Mouse (Mus musculus) layer of hippocampus, postnatal 25 days (tissue): ENCODE results near the gene Gm4871. TPM values are rescaled to one million over a fixed set of nuclear protein-coding genes. Genes with fewer than 3 reads are reported as not detected.
"Not testable (repeated sequence)": the region's sequence is repeated elsewhere in the genome, so short reads cannot be mapped to it uniquely, and the experiment has no call there.

ENCODE experiments used
- DNase-seq, 2 experiments: peaks; one replicate each; pipeline ENCODE4 v3.0.0; 2022; ENCODE audit warnings: mixed read lengths in 2 of 2, low spot score in 1 of 2; ENCODE audit errors: extremely low spot score in 1 of 2
- total RNA-seq, 2 experiments: library from RNA; stranded (reverse); gene quantifications; 2 replicates each; pipeline ENCODE4 v1.2.3; 2021

The Gm4871 gene
- total RNA-seq: not detected

- not testable (repeated sequence) for DNase-seq
These were observed at the start of gene Gm4871 for GRCm38 (mm10) chr5:145032391-145032790. Gm4871 (minus strand) TSS chr5:145032754.

GRCm38 (mm10) chr5:145081866-145082613 is 49.5 kb upstream of the Gm4871 start:
- no peak for DNase-seq

- DNase-seq: no peak
These were observed 42.5 kb upstream of the Gm4871 start for GRCm38 (mm10) chr5:145075081-145075480.

GRCm38 (mm10) chr5:145071342-145071741 is 38.8 kb upstream of the Gm4871 start:
- no peak for DNase-seq

- DNase-seq: peak; percentile 71 to 85
These were observed 37.2 kb upstream of the Gm4871 start for GRCm38 (mm10) chr5:145069707-145070106.

GRCm38 (mm10) chr5:145068863-145069262 is 36.3 kb upstream of the Gm4871 start:
- DNase-seq: no peak

- DNase-seq: no peak
These were observed 32.3 kb upstream of the Gm4871 start for GRCm38 (mm10) chr5:145064765-145065340.

- DNase-seq: no peak
These were observed 27.0 kb upstream of the Gm4871 start for GRCm38 (mm10) chr5:145059524-145059923.

GRCm38 (mm10) chr5:145058722-145059121 is 26.2 kb upstream of the Gm4871 start:
- DNase-seq: no peak

GRCm38 (mm10) chr5:145057907-145058306 is 25.4 kb upstream of the Gm4871 start:
- DNase-seq: no peak

- not testable (repeated sequence) for DNase-seq
These were observed 21.6 kb upstream of the Gm4871 start for GRCm38 (mm10) chr5:145054187-145054586.

- not testable (repeated sequence) for DNase-seq
These were observed 10.1 kb upstream of the Gm4871 start, which contains the start of gene 1700018F24Rik for GRCm38 (mm10) chr5:145042690-145043089. 1700018F24Rik (plus strand) TSS chr5:145042990.

- peak in 1 of 2 experiments; percentile 4 for DNase-seq
These were observed 9.1 kb upstream of the Gm4871 start for GRCm38 (mm10) chr5:145041628-145042027.

GRCm38 (mm10) chr5:145030476-145030875 is 2.1 kb downstream of the Gm4871 start:
- DNase-seq: not testable (repeated sequence)

GRCm38 (mm10) chr5:145020712-145021111 is 11.8 kb downstream of the Gm4871 start:
- DNase-seq: not testable (repeated sequence)

- not testable (repeated sequence) for DNase-seq
These were observed 12.3 kb downstream of the Gm4871 start for GRCm38 (mm10) chr5:145020254-145020653.

GRCm38 (mm10) chr5:145016761-145017160 is 15.8 kb downstream of the Gm4871 start:
- DNase-seq: not testable (repeated sequence)

GRCm38 (mm10) chr5:145014278-145014677 is 18.3 kb downstream of the Gm4871 start:
- DNase-seq: no peak

GRCm38 (mm10) chr5:145008878-145009659 is 23.5 kb downstream of the Gm4871 start:
- DNase-seq: no peak

GRCm38 (mm10) chr5:145005596-145005995 is 27.0 kb downstream of the Gm4871 start:
- no peak for DNase-seq

- DNase-seq: no peak
These were observed 28.1 kb downstream of the Gm4871 start for GRCm38 (mm10) chr5:145004495-145004894.
